Mouse (Mus musculus) adrenal gland, adult (tissue): Measurements from ENCODE around the gene Tmem135.

Source experiments
- DNase-seq, 2 experiments: peaks; one replicate each; pipeline ENCODE4 v3.0.0; 2022 to 2023; ENCODE audit warnings: low spot score in 1 of 2; ENCODE audit not compliant: inconsistent age in 2 of 2

The Tmem135 gene

DNA sequence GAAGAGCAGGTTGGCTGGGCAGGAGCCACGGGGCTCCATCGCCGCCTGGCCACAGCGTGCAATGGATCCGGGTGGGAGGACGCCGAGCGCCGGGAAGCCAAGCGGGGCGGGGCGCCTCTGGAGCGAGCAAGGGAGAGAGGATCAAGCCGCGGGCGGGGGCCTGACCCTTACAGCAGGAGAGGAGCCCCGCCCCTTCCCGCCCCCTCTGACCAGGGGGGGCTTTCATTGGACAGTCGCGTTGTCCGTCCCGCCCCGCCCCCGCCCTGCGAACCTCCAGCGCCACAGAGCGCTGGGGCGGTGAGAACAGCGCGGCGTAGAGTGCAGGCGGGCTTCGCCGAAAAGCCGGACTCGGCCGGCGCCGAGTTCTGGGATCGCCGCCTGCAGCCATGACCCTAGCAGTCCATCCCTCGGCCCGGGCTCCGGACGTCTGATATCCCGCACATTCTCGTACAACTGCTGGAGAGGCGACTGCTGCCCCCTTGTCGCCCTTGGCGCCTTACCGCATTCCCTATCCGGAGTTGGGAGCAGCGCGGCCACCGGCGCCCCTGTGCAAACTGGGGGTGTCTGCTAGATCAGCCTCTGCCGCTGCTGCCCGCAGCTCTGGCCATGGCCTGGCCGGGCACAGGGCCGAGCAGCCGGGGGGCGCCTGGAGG is at the start of gene Tmem135, which contains the start of gene Fzd4:
Gene Tmem135 (minus strand): TSS at position 142 of the 653 bp plus-strand sequence.
Gene Fzd4 (plus strand): TSS at position 275 of the 653 bp plus-strand sequence.
- peak; percentile 96 to 98 for DNase-seq

GRCm38 (mm10) chr7:89450312-89450711 is 46.3 kb upstream of the Tmem135 start:
- no peak for DNase-seq

- no peak for DNase-seq
Measured at GRCm38 (mm10) chr7:89445137-89445536, 41.1 kb upstream of the Tmem135 start.

- DNase-seq: peak in 1 of 2 experiments; percentile 11
Measured at GRCm38 (mm10) chr7:89442242-89442641, 38.2 kb upstream of the Tmem135 start.

- no peak for DNase-seq
Measured at GRCm38 (mm10) chr7:89441291-89441690, 37.3 kb upstream of the Tmem135 start.

DNA sequence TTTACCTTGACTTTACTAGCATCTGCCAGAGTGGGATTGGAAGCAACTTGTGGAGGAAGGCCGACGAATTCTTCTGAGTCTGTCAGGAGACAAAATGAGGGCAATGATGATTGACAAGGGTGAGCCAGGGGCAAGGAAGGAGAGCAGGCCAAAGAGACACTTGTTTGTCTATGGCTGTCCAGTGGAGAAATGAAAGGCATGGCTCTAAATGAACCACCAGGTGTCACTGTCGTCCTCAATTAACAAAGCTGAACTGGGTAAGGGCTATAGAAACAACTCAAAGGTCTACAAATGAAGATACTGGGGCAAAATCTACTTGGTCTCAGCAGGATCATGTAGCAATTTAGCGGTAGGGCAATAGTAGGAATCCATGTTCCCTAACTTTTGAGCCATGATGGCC is 33.6 kb upstream of the Tmem135 start:
- peak; percentile 17 to 81 for DNase-seq

GRCm38 (mm10) chr7:89436404-89436803 is 32.4 kb upstream of the Tmem135 start:
- no peak for DNase-seq

DNA sequence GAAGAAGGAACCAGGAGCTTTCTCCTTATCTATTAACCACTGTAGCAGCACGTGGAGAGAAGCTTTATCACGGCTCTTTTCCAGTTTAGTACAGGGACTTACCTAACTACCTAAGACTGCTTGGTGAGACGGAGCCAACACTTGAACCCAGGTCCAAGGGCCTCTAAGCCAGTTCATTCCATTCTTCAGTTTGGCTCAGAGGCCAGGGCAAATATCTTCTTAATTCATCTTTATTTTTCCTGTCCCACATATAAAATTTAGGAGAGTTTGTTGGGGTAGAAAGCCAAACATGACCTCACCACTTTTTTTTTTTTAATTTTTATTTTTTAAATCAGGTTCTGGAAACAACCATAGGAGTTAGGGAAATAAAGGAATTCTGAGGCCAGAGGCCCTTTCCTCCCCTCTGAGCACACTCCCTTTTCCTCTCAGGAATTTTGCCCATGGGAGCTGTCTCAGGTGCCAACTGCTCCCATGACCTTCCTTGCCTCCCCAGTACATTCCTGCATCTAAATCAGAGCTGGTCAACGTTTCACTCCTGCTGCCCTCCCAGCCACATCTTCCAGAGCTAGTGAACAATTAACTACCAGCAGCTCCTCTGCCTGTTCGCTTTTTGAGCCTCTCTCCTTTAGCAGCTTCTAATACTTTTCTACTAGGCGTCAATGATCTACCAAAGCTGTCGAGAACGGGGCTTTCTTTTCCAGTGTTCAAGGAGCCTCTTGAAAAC is 30.0 kb upstream of the Tmem135 start:
- DNase-seq: no peak

GRCm38 (mm10) chr7:89433193-89433892 is 29.3 kb upstream of the Tmem135 start:
- DNase-seq: no peak

DNA sequence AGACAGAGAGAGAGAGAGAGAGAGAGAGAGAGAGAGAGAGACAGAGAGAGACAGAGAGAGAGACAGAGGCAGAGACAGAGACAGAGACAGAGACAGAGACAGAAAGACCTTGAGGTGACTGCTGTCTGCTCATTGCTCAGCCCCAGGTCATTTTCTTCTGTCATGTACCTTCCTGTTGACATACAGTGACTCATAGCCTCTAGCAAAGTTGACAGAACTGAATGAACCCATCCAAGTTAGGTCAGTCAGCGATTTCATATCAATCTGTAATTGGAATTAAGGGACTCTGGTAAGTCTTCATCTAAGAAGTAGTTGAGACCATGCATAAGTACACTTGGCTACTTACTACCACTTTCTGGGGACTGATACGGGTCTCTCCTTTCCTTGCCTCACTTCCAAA is 27.2 kb upstream of the Tmem135 start:
- no peak for DNase-seq

DNA sequence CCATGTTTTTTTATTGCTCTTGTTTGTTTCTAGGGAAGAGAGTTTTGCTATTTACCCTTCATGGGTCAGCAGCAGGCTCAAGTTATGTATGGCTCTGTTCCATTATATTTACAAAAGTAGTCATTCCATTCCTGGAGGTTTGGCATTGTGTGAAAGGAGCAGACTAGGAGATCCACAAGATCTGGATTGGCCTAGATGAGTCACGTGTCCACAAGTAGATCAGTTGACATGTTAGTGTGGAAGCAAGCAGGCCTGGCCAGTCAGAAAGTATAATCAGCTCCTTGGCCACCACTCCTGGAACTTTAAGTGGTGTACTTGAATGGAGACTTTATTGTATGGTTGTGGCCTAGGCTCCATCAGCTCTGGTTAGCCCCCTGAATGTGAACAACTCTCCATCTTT is 25.3 kb upstream of the Tmem135 start:
- DNase-seq: no peak

DNA sequence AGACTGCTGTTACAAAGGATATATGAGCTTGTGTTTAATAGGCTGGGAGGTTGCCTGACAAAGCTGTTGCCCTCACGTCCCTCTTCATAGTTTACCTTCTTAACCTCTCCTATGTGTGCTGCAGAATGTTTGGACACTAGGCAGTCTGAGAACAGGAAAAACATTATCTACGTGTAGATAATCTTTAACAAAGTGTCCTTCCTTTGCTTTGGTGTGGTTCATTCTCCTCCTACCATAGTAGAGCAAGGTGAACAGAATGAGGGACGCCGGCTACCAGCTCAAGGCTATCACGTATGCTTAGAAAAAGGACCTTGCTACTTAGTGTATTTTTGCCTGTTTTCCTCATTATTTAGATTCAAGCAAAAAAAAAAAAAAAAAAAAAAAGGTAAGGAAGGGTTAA is 24.8 kb upstream of the Tmem135 start:
- no peak for DNase-seq

GRCm38 (mm10) chr7:89427101-89427500 is 23.1 kb upstream of the Tmem135 start:
- peak in 1 of 2 experiments; percentile 19 for DNase-seq

GRCm38 (mm10) chr7:89425803-89426725 is 22.0 kb upstream of the Tmem135 start:
- peak in 1 of 2 experiments; percentile 42 for DNase-seq

GRCm38 (mm10) chr7:89424659-89425058 is 20.6 kb upstream of the Tmem135 start:
- no peak for DNase-seq

DNA sequence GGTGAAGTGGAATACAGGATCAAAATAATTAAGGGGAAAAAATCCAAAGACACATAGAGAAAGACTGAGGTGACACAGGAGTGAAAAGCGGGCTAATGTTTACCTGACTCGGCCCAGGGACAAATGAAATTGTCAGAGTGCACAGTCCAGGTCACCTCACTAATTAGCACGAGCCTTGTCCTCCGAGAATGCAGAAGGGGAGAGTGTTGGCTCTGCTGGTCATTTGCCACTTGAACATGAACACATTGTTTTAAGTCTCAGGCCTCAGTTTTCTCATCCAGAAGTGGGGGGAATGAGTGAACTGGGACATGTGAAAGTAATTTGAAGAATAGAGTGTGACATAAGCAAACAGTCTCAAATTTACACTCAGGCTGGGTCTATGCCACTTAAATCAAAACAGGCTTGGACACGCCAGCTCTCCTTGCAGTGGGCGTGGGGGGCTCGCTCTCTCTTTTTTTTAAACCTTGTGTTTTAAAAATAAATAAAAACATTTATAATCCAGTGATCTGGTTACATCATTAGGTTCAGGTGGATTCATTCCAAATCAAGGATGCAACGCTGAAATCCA is 19.8 kb upstream of the Tmem135 start:
- peak in 1 of 2 experiments; percentile 17 for DNase-seq

- DNase-seq: peak; percentile 15 to 75
Measured at GRCm38 (mm10) chr7:89423194-89423593, 19.2 kb upstream of the Tmem135 start.

DNA sequence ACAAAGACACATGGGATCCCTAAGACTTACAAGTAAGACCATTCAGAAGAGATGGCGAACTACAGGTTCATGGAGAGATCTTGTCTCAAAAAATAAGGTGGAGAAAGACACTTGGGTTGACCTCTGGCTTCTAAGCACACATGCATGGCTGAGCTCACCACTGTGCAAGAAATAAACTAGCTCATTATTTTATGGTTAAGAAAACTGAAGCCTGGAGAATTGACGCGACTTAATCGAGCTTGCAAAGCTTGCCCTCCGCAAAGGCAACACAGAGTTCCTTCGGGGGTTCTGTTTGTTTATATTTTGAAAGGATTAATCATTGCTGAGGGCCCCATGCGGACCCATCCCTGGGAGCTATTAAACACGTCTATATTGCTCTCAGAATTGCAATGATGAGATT is 18.6 kb upstream of the Tmem135 start:
- DNase-seq: peak in 1 of 2 experiments; percentile 13

GRCm38 (mm10) chr7:89421294-89421693 is 17.3 kb upstream of the Tmem135 start:
- DNase-seq: no peak

DNA sequence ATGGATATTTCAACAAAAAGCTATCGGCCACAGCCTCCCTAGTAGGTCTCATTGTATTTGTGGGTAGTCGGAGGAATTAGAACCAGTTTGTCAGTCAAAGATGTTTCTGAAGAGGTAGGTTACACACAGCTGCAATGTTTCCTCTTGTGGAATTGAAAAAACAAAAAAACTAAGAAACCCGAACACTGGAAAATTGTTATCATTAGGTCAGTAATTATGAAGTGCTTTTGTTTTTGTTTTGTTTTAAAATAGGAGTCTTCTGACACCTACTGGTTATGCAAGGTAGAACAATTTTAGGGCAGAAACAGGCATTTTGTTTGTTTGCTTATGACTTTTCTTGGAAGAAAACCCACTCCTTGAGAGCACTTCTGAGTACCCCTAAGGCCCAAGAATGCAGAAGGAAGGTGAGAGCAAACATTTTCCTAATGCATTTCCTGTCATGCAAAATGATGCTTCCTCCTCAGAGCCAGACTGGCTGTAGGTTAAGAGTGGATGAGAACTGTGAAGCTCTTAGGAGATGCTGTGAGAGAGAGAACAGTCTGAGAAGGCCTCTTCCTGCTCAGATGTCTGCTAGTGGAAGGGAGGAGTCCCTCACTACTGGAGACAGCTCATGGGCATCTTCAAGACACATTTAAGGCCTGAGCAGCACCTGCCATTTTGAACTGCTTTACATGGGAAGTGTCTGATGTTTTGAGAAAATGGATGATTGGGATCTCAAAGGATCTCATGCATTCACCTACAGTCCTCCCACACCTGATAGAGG is 15.1 kb upstream of the Tmem135 start:
- DNase-seq: peak in 1 of 2 experiments; percentile 69
